Mouse (Mus musculus): ENCODE measurements at regions not wholly inside any gene's neighbourhood (a gene's known extent, or its start where the extent isn't known, plus 50 kb on each side); places are given as distances from the start of the nearest gene placed in this dataset.
"Not testable (repeated sequence)": the region's sequence is repeated elsewhere in the genome, so short reads cannot be mapped to it uniquely, and the experiment has no call there.

DNA sequence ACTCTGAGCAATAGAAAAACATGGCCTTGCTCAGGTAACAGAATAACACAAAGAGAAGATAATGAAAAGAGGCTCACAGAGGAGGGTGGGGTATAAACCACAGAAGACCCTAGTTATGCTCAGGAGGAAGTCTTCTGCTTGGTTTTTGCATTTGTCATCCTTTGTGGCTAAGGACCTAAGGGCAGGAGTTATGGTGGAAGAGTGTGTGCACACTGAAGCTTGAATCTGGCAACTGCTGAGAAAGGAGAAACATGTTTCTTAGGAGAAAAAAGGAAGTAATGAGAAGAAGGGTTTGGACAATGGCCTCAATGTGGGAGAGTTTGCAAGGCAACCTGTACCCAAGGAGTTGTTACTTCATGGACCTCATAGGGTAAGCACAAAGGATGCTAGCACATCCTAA, 106.8 kb upstream of the Nyap2 start:
- H3K4me1 ChIP-seq (replicated peaks) = no peaks in the 10 kb centered on the region
- H3K4me2 ChIP-seq = no peak overlapping the region
- no peak overlapping the region for H3K9ac ChIP-seq
- no peak for ATAC-seq (replicated peaks; ENCODE audit: insufficient number of reproducible peaks, insufficient read depth, low FRiP score, low read depth)
- no peaks in the 10 kb centered on the region for H3K9me3 ChIP-seq (replicated peaks)
- no peak overlapping the region for H3K4me3 ChIP-seq
- no peaks in the 10 kb centered on the region for H3K36me3 ChIP-seq
- no peak overlapping the region for H3K27ac ChIP-seq
- no peaks in the 10 kb centered on the region for H3K27me3 ChIP-seq

DNA sequence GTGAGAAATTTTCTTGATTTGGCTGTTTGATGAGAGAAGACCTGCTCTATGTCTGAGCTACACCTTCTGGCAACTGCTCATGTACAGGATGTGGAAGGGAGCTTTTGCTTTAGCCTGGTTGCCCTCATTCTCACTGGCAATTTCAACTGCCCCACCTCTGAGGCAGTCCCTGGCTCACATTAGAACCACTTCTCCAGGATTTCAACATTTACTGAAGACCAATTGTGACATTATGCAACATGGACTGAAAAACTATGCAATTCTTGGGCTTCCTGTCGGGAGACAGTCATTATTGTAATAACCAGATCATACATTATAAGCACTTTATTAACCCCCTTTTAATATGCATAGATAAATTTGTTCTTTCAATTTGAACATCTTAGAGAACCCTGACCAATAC, 107.6 kb upstream of the Nyap2 start:
- Histone ChIP-seq H3K27me3 (no peaks in the 10 kb centered on the region), H3K4me2 (no peak overlapping the region), H3K9ac (no peak overlapping the region), H3K4me3 (no peak overlapping the region), H3K4me1 (replicated peaks) (no peaks in the 10 kb centered on the region), H3K9me3 (replicated peaks) (no peaks in the 10 kb centered on the region), H3K36me3 (no peaks in the 10 kb centered on the region), H3K27ac (no peak overlapping the region)
- no peak for ATAC-seq (replicated peaks; ENCODE audit: insufficient number of reproducible peaks, insufficient read depth, low FRiP score, low read depth)
- WGBS = 62% methylated on average over 1 of the region's 1 CpGs

GRCm38 (mm10) chr1:80965792-80966191, 111.0 kb upstream of the Nyap2 start:
- Histone ChIP-seq H3K4me3 (no peak overlapping the region), H3K27me3 (no peaks in the 10 kb centered on the region), H3K9me3 (replicated peaks) (no peaks in the 10 kb centered on the region), H3K27ac (no peak overlapping the region), H3K36me3 (no peaks in the 10 kb centered on the region), H3K4me2 (no peak overlapping the region), H3K4me1 (replicated peaks) (no peaks in the 10 kb centered on the region), H3K9ac (no peak overlapping the region)
- no peak for ATAC-seq (replicated peaks; ENCODE audit: insufficient number of reproducible peaks, insufficient read depth, low FRiP score, low read depth)
- WGBS = 60% methylated on average over 2 of the region's 2 CpGs

DNA sequence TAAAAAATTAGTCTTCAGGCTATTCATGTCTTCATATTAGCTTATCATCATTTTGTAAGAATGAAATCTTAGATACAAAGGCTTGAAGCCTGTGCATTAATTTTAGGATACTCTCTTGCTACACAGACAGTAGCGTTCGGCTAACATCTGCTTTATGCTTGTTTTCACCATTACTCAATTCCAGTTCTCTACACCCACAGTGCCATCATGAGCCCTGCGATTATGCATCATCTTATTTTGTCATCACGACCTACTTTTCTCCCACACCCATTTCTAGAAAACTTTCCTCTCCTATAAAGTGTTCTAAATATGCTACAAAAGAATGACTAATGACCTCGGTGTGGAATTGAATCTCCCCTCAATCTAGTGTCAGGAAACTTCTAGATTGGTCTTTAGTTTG, 112.4 kb upstream of the Nyap2 start:
- H3K27ac ChIP-seq = no peak overlapping the region
- no peaks in the 10 kb centered on the region for H3K9me3 ChIP-seq (replicated peaks)
- H3K27me3 ChIP-seq = no peaks in the 10 kb centered on the region
- H3K4me3 ChIP-seq = no peak overlapping the region
- H3K9ac ChIP-seq = no peak overlapping the region
- no peak for ATAC-seq (replicated peaks; ENCODE audit: insufficient number of reproducible peaks, insufficient read depth, low FRiP score, low read depth)
- H3K4me1 ChIP-seq (replicated peaks) = no peaks in the 10 kb centered on the region
- WGBS = 83% methylated on average over 5 of the region's 5 CpGs
- no peaks in the 10 kb centered on the region for H3K36me3 ChIP-seq
- H3K4me2 ChIP-seq = no peak overlapping the region

- H3K9ac ChIP-seq = no peak overlapping the region
- no peaks in the 10 kb centered on the region for H3K9me3 ChIP-seq (replicated peaks)
- no peak overlapping the region for H3K4me3 ChIP-seq
- 59% methylated on average over 1 of the region's 1 CpGs for WGBS
- no peak for ATAC-seq (replicated peaks; ENCODE audit: insufficient number of reproducible peaks, insufficient read depth, low FRiP score, low read depth)
- H3K27me3 ChIP-seq = no peaks in the 10 kb centered on the region
- no peaks in the 10 kb centered on the region for H3K4me1 ChIP-seq (replicated peaks)
- no peak overlapping the region for H3K27ac ChIP-seq
- no peaks in the 10 kb centered on the region for H3K36me3 ChIP-seq
- H3K4me2 ChIP-seq = no peak overlapping the region
These were observed 112.9 kb upstream of the Nyap2 start for GRCm38 (mm10) chr1:80963838-80964237.

DNA sequence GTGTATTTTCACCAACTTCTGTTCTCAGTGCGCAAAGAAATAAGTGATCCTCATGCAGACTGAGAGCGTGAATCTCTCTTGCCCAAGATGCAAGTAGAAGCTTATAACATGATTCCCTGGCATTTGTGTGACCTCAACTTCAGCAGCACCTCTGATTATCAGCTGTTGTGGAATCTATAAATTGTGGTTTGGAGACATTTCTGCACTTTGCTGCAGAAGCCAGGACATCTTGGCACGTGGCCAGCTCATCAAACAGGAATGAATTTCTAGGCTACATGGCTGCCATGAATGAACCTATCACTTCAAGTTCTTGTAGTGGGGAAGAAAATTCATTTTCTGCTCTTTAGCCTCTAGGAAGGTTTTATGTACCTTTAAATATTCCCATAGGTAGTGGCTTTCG, 126.3 kb upstream of the Nyap2 start:
- Histone ChIP-seq H3K4me2 (no peak overlapping the region), H3K27ac (no peak overlapping the region), H3K4me1 (replicated peaks) (no peaks in the 10 kb centered on the region), H3K9me3 (replicated peaks) (no peaks in the 10 kb centered on the region), H3K27me3 (no peaks in the 10 kb centered on the region), H3K36me3 (no peaks in the 10 kb centered on the region), H3K4me3 (no peak overlapping the region), H3K9ac (no peak overlapping the region)
- WGBS = 78% methylated on average over 4 of the region's 4 CpGs
- ATAC-seq (replicated peaks; ENCODE audit: insufficient number of reproducible peaks, insufficient read depth, low FRiP score, low read depth) = no peak

- ATAC-seq (replicated peaks; ENCODE audit: insufficient number of reproducible peaks, insufficient read depth, low FRiP score, low read depth); H3K36me3 ChIP-seq; H3K27me3 ChIP-seq; H3K4me3 ChIP-seq; H3K4me2 ChIP-seq; H3K9me3 ChIP-seq (replicated peaks); H3K4me1 ChIP-seq (replicated peaks); H3K27ac ChIP-seq; H3K9ac ChIP-seq: not testable (repeated sequence)
These were observed 130.7 kb upstream of the Nyap2 start for GRCm38 (mm10) chr1:80946049-80946448.

- Histone ChIP-seq H3K4me1 (replicated peaks) (no peaks in the 10 kb centered on the region), H3K4me3 (no peak overlapping the region), H3K4me2 (no peak overlapping the region), H3K27me3 (no peaks in the 10 kb centered on the region), H3K9ac (no peak overlapping the region), H3K9me3 (replicated peaks) (no peaks in the 10 kb centered on the region), H3K27ac (no peak overlapping the region), H3K36me3 (no peaks in the 10 kb centered on the region)
- no peak for ATAC-seq (replicated peaks; ENCODE audit: insufficient number of reproducible peaks, insufficient read depth, low FRiP score, low read depth)
- 73% methylated on average over 4 of the region's 4 CpGs for WGBS
These were observed 137.4 kb upstream of the Nyap2 start for GRCm38 (mm10) chr1:80939372-80939771.

DNA sequence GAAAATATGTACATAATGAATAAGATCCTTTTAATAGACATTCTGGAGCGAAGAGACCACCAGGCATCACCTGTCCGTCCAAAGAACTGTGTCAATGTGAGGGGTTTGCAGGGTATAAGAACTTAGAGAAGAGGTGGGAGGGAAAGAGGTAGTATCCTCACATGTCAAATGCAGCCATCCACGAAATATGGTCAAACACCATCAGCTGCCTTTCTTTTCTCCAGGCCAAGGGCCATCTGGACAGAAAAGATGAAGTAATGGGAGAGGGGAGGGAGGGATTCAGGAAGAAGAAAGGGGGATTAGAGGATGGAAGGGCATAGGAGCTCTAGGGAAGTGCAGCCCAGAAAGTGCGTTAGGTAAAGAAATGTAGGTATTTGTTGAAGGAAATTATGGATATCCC, 141.0 kb upstream of the Dock10 start:
- WGBS = 64% methylated on average over 4 of the region's 4 CpGs
- H3K9ac ChIP-seq = no peak overlapping the region
- H3K4me2 ChIP-seq = no peak overlapping the region
- H3K27me3 ChIP-seq = no peaks in the 10 kb centered on the region
- no peak overlapping the region for H3K4me3 ChIP-seq
- H3K9me3 ChIP-seq (replicated peaks) = no peaks in the 10 kb centered on the region
- H3K27ac ChIP-seq = no peak overlapping the region
- no peaks in the 10 kb centered on the region for H3K36me3 ChIP-seq
- no peak for ATAC-seq (replicated peaks; ENCODE audit: insufficient number of reproducible peaks, insufficient read depth, low FRiP score, low read depth)
- no peaks in the 10 kb centered on the region for H3K4me1 ChIP-seq (replicated peaks)

- Histone ChIP-seq H3K36me3 (no peaks in the 10 kb centered on the region), H3K27ac (no peak overlapping the region), H3K9ac (no peak overlapping the region), H3K4me3 (no peak overlapping the region), H3K27me3 (no peaks in the 10 kb centered on the region), H3K4me1 (replicated peaks) (no peaks in the 10 kb centered on the region), H3K9me3 (replicated peaks) (no peaks in the 10 kb centered on the region), H3K4me2 (no peak overlapping the region)
- ATAC-seq (replicated peaks; ENCODE audit: insufficient number of reproducible peaks, insufficient read depth, low FRiP score, low read depth) = no peak
- 61% methylated on average over 4 of the region's 4 CpGs for WGBS
These were observed 116.0 kb upstream of the Dock10 start for GRCm38 (mm10) chr1:80874140-80874849.

GRCm38 (mm10) chr1:80873596-80873995, 115.3 kb upstream of the Dock10 start:
- Histone ChIP-seq H3K4me3 (no peak overlapping the region), H3K9me3 (replicated peaks) (no peaks in the 10 kb centered on the region), H3K4me1 (replicated peaks) (no peaks in the 10 kb centered on the region), H3K4me2 (no peak overlapping the region), H3K36me3 (no peaks in the 10 kb centered on the region), H3K27me3 (no peaks in the 10 kb centered on the region), H3K9ac (no peak overlapping the region), H3K27ac (no peak overlapping the region)
- 57% methylated on average over 2 of the region's 2 CpGs for WGBS
- ATAC-seq (replicated peaks; ENCODE audit: insufficient number of reproducible peaks, insufficient read depth, low FRiP score, low read depth) = no peak

GRCm38 (mm10) chr1:80868805-80869204, 110.5 kb upstream of the Dock10 start:
- Histone ChIP-seq H3K36me3 (no peaks in the 10 kb centered on the region), H3K27me3 (no peaks in the 10 kb centered on the region), H3K4me1 (replicated peaks) (no peaks in the 10 kb centered on the region), H3K4me3 (no peak overlapping the region), H3K27ac (no peak overlapping the region), H3K9ac (no peak overlapping the region), H3K9me3 (replicated peaks) (no peaks in the 10 kb centered on the region), H3K4me2 (no peak overlapping the region)
- ATAC-seq (replicated peaks; ENCODE audit: insufficient number of reproducible peaks, insufficient read depth, low FRiP score, low read depth) = no peak

Measured in heart, embryonic 15.5 days (tissue).